Mouse (Mus musculus) small intestine, adult 2 months (tissue): ENCODE data around the gene Abl1. TPM values are rescaled to one million over a fixed set of nuclear protein-coding genes. Genes with fewer than 3 reads are reported as not detected.

Source experiments
- H3K27ac ChIP-seq: fragments of 200-500 bp; 2 replicates; pipeline ENCODE4 v1.5.1; 2012; ENCODE audit warnings: low read depth, low read length, control low read depth, inconsistent platforms; ENCODE audit not compliant: insufficient read depth
- H3K27me3 ChIP-seq: fragments of 200-500 bp; 2 replicates; pipeline ENCODE4 v1.6.1; 2012; ENCODE audit warnings: mild to moderate bottlenecking, moderate library complexity, low read length, inconsistent platforms; ENCODE audit not compliant: control insufficient read depth, insufficient read depth
- H3K36me3 ChIP-seq: fragments of 200-500 bp; 2 replicates; pipeline ENCODE4 v1.6.1; 2012; ENCODE audit warnings: mild to moderate bottlenecking, low read length, control low read depth, inconsistent platforms; ENCODE audit not compliant: control insufficient read depth, insufficient read depth
- H3K4me1 ChIP-seq: fragments of 200-500 bp; 2 replicates; pipeline ENCODE4 v1.6.1; 2012; ENCODE audit warnings: low read length, inconsistent platforms, mixed read lengths; ENCODE audit not compliant: control insufficient read depth, insufficient read depth, insufficient read length
- H3K4me3 ChIP-seq: fragments of 200-500 bp; 2 replicates; pipeline ENCODE4 v1.5.1; 2012; ENCODE audit warnings: low read depth, mild to moderate bottlenecking, control low read depth, inconsistent platforms, low read length, moderate library complexity
- CTCF ChIP-seq: fragments of 200-500 bp; IDR thresholded peaks from 2 replicates; pipeline ENCODE4 v1.5.1; 2012; ENCODE audit warnings: low read depth, mild to moderate bottlenecking, control low read depth, inconsistent platforms, low read length, moderate library complexity, mixed read lengths; ENCODE audit not compliant: insufficient replicate concordance, insufficient read length; ENCODE audit errors: extremely low read depth
- POLR2A ChIP-seq: fragments of 200-500 bp; IDR thresholded peaks from 2 replicates; pipeline ENCODE4 v1.6.1; 2012; ENCODE audit warnings: low read depth, mild to moderate bottlenecking, control low read depth, inconsistent platforms, low read length, moderate library complexity
- WGBS: fragments of 180-500 bp; shearing (Covaris S2); methylation state at CpG from one replicate; pipeline ENCODE4 v1.1.7; 2018; 5-methylcytosine and 5-hydroxymethylcytosine counted together
- polyA plus RNA-seq: library from polyadenylated mRNA; depleted of rRNA; stranded (reverse); fragments of >200 nt; gene quantifications from 2 replicates; pipeline ENCODE4 v1.2.3, GENCODE M21; 2012; rRNA removed

The Abl1 gene
- polyA plus RNA-seq, 1 experiment: 55.5 TPM

DNA sequence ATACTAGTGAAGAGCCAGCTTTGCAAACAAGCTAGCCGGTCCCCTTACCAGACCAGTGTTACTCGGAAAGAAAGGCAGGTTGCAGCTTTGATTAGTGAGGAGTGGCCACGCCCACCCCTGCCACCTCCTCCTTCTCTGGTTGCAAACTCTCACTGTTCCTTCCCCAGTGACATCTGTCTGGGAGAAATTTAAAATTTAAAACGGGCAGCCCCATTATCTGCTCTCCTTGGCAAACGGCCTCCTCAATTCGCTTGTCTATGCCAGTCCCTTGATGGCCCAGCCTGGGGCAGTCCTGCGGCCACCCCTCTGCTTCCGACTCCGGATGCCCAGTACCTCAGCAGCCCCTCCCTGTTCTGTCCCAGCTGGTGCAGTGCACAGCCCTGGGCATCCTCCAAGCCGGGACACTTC lies 156.6 kb downstream of the Abl1 start:
- Histone ChIP-seq H3K4me1 (peaks cover 4% of the 10 kb centered on the region), H3K4me3 (no peak overlapping the region), H3K27me3 (peaks cover 47% of the 10 kb centered on the region), H3K27ac (no peak overlapping the region), H3K36me3 (no peaks in the 10 kb centered on the region)
- 8% methylated on average over 10 of the region's 10 CpGs for WGBS
- TF ChIP-seq CTCF (no peak), POLR2A (no peak)

DNA sequence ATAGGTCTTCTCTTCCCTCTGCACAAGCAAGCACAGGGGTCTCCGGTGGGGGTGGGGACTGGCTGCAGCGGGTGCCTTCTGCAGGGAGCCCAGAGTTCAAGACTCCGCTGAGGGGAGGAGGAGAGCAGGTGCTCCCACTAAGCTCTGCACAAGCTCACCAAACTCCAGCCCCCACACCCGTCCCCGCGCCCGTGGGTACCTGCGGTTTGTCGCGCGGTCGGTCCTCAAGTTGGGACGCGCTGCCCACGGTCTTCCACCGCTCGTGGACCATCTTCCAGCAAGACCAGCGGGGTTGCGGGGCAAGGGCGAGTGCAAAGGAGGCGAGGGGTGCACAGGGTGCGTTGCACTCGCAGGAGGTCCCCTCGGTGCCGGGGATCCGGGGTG lies 157.3 kb downstream of the Abl1 start:
- WGBS: 2% methylated on average over 26 of the region's 26 CpGs
- Histone ChIP-seq H3K27ac (no peak overlapping the region), H3K4me1 (peaks cover 4% of the 10 kb centered on the region), H3K4me3 (peak overlapping the region; percentile 54), H3K36me3 (no peaks in the 10 kb centered on the region), H3K27me3 (peaks cover 47% of the 10 kb centered on the region)
- no peak for TF ChIP-seq CTCF
- TF ChIP-seq POLR2A: no peak

- H3K4me1 ChIP-seq: peaks cover 4% of the 10 kb centered on the region
- TF ChIP-seq POLR2A: no peak
- TF ChIP-seq CTCF: no peak
- WGBS: 1% methylated on average over 77 of the region's 88 CpGs
- peaks cover 47% of the 10 kb centered on the region for H3K27me3 ChIP-seq
- peak within 1 kb of the TSS; percentile 54 for H3K4me3 ChIP-seq
- H3K27ac ChIP-seq: no peak within 1 kb of the TSS
- no peaks in the 10 kb centered on the region for H3K36me3 ChIP-seq
Measured at GRCm38 (mm10) chr2:31845896-31846691, 157.9 kb downstream of the Abl1 start, which contains the start of gene Fibcd1. Fibcd1 (minus strand) TSS chr2:31846005.

- Histone ChIP-seq H3K4me1 (peaks cover 4% of the 10 kb centered on the region), H3K27me3 (peaks cover 45% of the 10 kb centered on the region), H3K36me3 (no peaks in the 10 kb centered on the region), H3K4me3 (peak overlapping the region; percentile 54; the same call in 1 of the 2 replicates), H3K27ac (no peak overlapping the region)
- no peak for TF ChIP-seq POLR2A
- no peak for TF ChIP-seq CTCF
- WGBS: 10% methylated on average over 35 of the region's 35 CpGs
Measured at GRCm38 (mm10) chr2:31846692-31847660, 158.8 kb downstream of the Abl1 start.

DNA sequence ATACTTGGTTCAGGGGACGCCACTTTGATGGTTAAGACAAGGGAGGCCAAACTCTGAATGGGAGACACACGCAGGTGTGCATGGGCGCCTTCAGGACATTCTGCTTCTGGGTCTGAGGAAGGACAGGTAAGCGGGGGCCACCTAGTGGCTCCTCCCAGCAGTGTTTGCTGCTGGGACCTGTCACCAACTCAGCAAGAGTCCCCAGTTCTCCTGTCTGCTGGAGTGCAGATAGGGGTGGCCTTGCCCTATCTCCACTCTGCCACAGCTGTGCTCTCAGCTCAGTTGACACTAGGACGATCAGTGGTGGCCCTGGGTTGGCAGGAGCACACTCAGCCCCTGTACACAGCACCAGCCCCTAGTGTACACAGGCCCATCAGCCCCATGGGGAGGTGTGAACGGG lies 159.7 kb downstream of the Abl1 start:
- TF ChIP-seq POLR2A (no peak), CTCF (peak; percentile 52; the same call in 1 of the 2 replicates)
- Histone ChIP-seq H3K27ac (no peak overlapping the region), H3K36me3 (no peaks in the 10 kb centered on the region), H3K27me3 (peaks cover 40% of the 10 kb centered on the region), H3K4me3 (no peak overlapping the region), H3K4me1 (peaks cover 4% of the 10 kb centered on the region)
- WGBS: 12% methylated on average over 6 of the region's 6 CpGs

DNA sequence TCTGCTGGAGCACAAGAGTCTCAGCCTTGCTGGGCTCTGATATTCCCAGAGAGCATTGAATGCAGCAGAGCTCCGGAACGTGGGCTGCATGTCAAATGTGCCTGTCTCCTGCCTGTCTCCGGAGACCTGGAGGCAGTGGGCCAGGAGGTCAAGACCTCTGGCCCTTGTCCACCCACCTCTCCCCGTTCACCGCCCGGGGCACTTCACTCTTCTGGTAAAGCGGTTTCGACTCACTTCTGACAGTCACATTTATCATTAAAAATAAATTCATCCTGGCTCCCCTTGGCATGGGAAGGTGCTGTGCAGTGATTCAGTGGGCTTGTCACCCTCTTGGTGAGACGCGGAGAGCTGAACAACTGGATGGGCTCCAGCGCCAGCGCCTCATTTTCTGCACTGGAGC lies 162.0 kb downstream of the Abl1 start:
- Histone ChIP-seq H3K27me3 (peaks cover 27% of the 10 kb centered on the region), H3K4me1 (peaks cover 4% of the 10 kb centered on the region; the same call in 1 of the 2 replicates), H3K27ac (no peak overlapping the region), H3K4me3 (no peak overlapping the region), H3K36me3 (no peaks in the 10 kb centered on the region)
- WGBS: 59% methylated on average over 12 of the region's 12 CpGs
- TF ChIP-seq POLR2A: no peak
- TF ChIP-seq CTCF: no peak

Other genes starting within 250 kb of the Abl1 start
- 4.3 and 5.2 TPM in 2 replicates for gene Ass1, start 218.2 kb upstream of the Abl1 start, polyA plus RNA-seq
- gene Fubp3, start 115.7 kb upstream of the Abl1 start, polyA plus RNA-seq: 16.5 and 23.3 TPM in 2 replicates
- 0.04 TPM in 1 of 2 replicates, not detected in the other for gene Prdm12, start 48.3 kb upstream of the Abl1 start, polyA plus RNA-seq
- 2.5 and 4.0 TPM in 2 replicates for gene Exosc2, start 17.7 kb upstream of the Abl1 start, polyA plus RNA-seq
- gene Qrfp, start 122.2 kb downstream of the Abl1 start, polyA plus RNA-seq: 0.06 and 0.11 TPM in 2 replicates
- 0.30 and 0.91 TPM in 2 replicates for gene Fibcd1, start 157.6 kb downstream of the Abl1 start, polyA plus RNA-seq
- gene Lamc3, start 198.9 kb downstream of the Abl1 start, polyA plus RNA-seq: 2.2 and 4.4 TPM in 2 replicates